Mouse (Mus musculus): Measurements from ENCODE around the gene Xlr3b. TPM values are rescaled to one million over a fixed set of nuclear protein-coding genes. Genes with fewer than 3 reads are reported as not detected.
"Not testable (repeated sequence)": the region's sequence is repeated elsewhere in the genome, so short reads cannot be mapped to it uniquely, and the experiment has no call there.

Xlr3b gene
- polyA plus RNA-seq (2014; fragmentation: Nextera tagmentation; extraction: Ambion mirVana), result 16.6 and 18.2 TPM in 2 replicates

DNA sequence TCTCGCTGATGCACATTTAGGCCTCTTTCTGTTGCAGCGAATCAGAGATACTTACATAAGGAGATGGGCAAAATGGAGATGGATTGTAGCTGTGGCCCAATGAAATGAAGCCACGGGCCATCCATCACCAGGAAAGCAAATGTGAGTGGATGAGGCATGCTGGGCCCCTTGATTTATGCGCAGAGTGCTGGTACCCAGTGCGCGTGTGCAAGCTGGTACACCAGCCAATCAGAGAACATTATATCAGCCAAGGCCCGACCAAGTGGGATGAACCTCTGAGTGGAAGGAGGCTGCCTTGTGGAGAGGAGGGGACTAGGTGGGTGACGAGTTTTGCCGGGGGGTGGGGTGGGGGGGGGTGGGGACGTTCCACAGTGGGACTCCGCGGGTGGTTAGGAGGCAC is at the start of gene Xlr3b:
Gene Xlr3b (plus strand): TSS at position 274 of the 400 bp plus-strand sequence.
- not testable (repeated sequence) for H3K4me3 ChIP-seq (ENCODE audit: low read depth, low read length); H3K36me3 ChIP-seq (ENCODE audit: control insufficient read depth, insufficient read depth, low read length); H3K4me2 ChIP-seq (ENCODE audit: low read depth); H3K9me3 ChIP-seq (ENCODE audit: control insufficient read depth, low read length); H3K4me1 ChIP-seq (ENCODE audit: control insufficient read depth, insufficient read depth, low read length); H3K9ac ChIP-seq (ENCODE audit: low read length); H3K27ac ChIP-seq (ENCODE audit: low read depth, low read length); ATAC-seq (ENCODE audit: insufficient read depth, low FRiP score, low TSS enrichment); H3K27me3 ChIP-seq (ENCODE audit: control insufficient read depth, insufficient read depth, low read length)
- peak; percentile 13 for DNase-seq (ENCODE audit: low spot score)
- WGBS, result 82% methylated on average over 10 of the region's 12 CpGs

- not testable (repeated sequence) for H3K4me1 ChIP-seq (ENCODE audit: control insufficient read depth, insufficient read depth, low read length); H3K4me3 ChIP-seq (ENCODE audit: low read depth, low read length); H3K27ac ChIP-seq (ENCODE audit: low read depth, low read length); ATAC-seq (ENCODE audit: insufficient read depth, low FRiP score, low TSS enrichment); H3K27me3 ChIP-seq (ENCODE audit: control insufficient read depth, insufficient read depth, low read length); H3K9me3 ChIP-seq (ENCODE audit: control insufficient read depth, low read length); DNase-seq (ENCODE audit: low spot score); H3K36me3 ChIP-seq (ENCODE audit: control insufficient read depth, insufficient read depth, low read length); H3K4me2 ChIP-seq (ENCODE audit: low read depth); H3K9ac ChIP-seq (ENCODE audit: low read length)
- no CpG with 5 or more reads among the region's 7 CpGs for WGBS
Observed at GRCm38 (mm10) chrX:73143218-73143618, 48.8 kb upstream of the Xlr3b start.

GRCm38 (mm10) chrX:73148496-73148895 is 43.5 kb upstream of the Xlr3b start, which contains the start of gene Xlr5b:
TSS of gene Xlr5b (plus strand) at chrX:73148796.
- H3K9me3 ChIP-seq (ENCODE audit: control insufficient read depth, low read length); H3K36me3 ChIP-seq (ENCODE audit: control insufficient read depth, insufficient read depth, low read length); H3K27ac ChIP-seq (ENCODE audit: low read depth, low read length); H3K27me3 ChIP-seq (ENCODE audit: control insufficient read depth, insufficient read depth, low read length); H3K4me1 ChIP-seq (ENCODE audit: control insufficient read depth, insufficient read depth, low read length); H3K4me3 ChIP-seq (ENCODE audit: low read depth, low read length); H3K9ac ChIP-seq (ENCODE audit: low read length); H3K4me2 ChIP-seq (ENCODE audit: low read depth); ATAC-seq (ENCODE audit: insufficient read depth, low FRiP score, low TSS enrichment); DNase-seq (ENCODE audit: low spot score): not testable (repeated sequence)
- WGBS, result no CpG with 5 or more reads among the region's 20 CpGs

DNA sequence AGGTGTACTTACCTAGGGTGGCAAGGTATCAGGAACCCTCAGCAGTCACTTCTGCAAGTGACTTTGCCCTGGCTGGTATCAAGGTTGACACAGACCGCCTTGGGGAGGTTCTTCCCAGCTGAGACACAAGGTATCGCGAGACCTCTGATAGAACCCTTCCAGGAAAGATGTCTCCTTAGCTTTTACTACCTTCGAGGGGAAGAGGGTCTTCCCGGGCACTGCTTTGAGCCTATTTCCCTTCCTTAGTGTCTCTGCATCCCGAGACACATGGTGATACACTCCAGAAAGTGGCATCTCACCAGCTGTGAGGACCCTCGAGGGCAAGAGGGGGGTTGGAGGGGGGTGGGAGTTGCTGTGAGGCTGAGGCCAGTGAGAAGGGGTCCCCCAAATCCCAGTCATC is 42.7 kb upstream of the Xlr3b start, which contains the start of gene DXBay18:
Gene DXBay18 (minus strand): TSS at position 101 of the 400 bp plus-strand sequence.
- not testable (repeated sequence) for H3K27me3 ChIP-seq (ENCODE audit: control insufficient read depth, insufficient read depth, low read length); H3K9ac ChIP-seq (ENCODE audit: low read length); H3K4me2 ChIP-seq (ENCODE audit: low read depth); H3K27ac ChIP-seq (ENCODE audit: low read depth, low read length); H3K36me3 ChIP-seq (ENCODE audit: control insufficient read depth, insufficient read depth, low read length); H3K9me3 ChIP-seq (ENCODE audit: control insufficient read depth, low read length); H3K4me1 ChIP-seq (ENCODE audit: control insufficient read depth, insufficient read depth, low read length); DNase-seq (ENCODE audit: low spot score); H3K4me3 ChIP-seq (ENCODE audit: low read depth, low read length); ATAC-seq (ENCODE audit: insufficient read depth, low FRiP score, low TSS enrichment)
- no CpG with 5 or more reads among the region's 7 CpGs for WGBS

GRCm38 (mm10) chrX:73176889-73177288 is 15.1 kb upstream of the Xlr3b start, which contains the start of gene Spin2d:
TSS of gene Spin2d (minus strand) at chrX:73176989.
- H3K27me3 ChIP-seq (ENCODE audit: control insufficient read depth, insufficient read depth, low read length); H3K27ac ChIP-seq (ENCODE audit: low read depth, low read length); H3K9me3 ChIP-seq (ENCODE audit: control insufficient read depth, low read length); H3K4me1 ChIP-seq (ENCODE audit: control insufficient read depth, insufficient read depth, low read length); H3K9ac ChIP-seq (ENCODE audit: low read length); H3K36me3 ChIP-seq (ENCODE audit: control insufficient read depth, insufficient read depth, low read length); H3K4me2 ChIP-seq (ENCODE audit: low read depth); ATAC-seq (ENCODE audit: insufficient read depth, low FRiP score, low TSS enrichment); DNase-seq (ENCODE audit: low spot score); H3K4me3 ChIP-seq (ENCODE audit: low read depth, low read length): not testable (repeated sequence)
- WGBS, result 100% methylated on average over 2 of the region's 15 CpGs

DNA sequence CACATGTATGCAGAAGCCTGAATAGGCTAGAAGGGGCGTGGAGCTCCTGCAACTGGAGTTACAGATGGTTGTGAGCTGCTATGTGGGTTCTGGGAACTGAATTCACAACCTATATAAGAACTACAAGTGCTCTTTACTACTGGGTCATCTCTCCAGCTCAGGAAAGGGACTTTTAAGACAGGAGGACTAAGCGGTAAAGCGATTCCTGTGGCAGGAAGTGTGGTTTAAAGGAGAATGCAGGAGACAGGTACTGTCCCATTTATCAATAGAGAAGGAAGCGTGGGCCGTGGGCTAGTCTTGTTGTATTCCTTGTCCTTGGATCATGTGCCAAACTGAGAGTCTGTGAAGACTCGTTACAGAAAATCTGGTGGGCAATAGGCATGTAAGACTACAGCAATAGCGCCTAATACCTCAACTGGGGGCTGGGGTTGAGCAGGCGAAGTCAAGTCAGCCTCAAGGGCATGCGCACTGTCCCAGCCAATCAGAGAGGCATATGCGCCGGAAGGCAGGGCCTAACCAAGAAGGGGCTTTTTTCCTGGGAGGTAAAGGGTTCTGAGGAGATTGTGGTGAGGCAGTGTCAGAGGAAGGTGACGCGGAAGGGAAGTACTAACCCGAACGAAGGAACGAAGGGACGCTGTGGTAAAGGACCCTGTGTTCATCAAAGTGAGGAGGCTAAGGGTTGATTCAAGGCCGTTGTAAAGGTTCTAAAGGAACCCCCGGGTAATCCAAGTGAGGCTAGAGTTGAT is 22.0 kb downstream of the Xlr3b start, which contains the start of gene Xlr4b:
Gene Xlr4b (plus strand): TSS at position 515 of the 746 bp plus-strand sequence.
- H3K9me3 ChIP-seq (ENCODE audit: control insufficient read depth, low read length); H3K27me3 ChIP-seq (ENCODE audit: control insufficient read depth, insufficient read depth, low read length); H3K4me1 ChIP-seq (ENCODE audit: control insufficient read depth, insufficient read depth, low read length); H3K9ac ChIP-seq (ENCODE audit: low read length); ATAC-seq (ENCODE audit: insufficient read depth, low FRiP score, low TSS enrichment); H3K4me3 ChIP-seq (ENCODE audit: low read depth, low read length); DNase-seq (ENCODE audit: low spot score); H3K4me2 ChIP-seq (ENCODE audit: low read depth); H3K27ac ChIP-seq (ENCODE audit: low read depth, low read length); H3K36me3 ChIP-seq (ENCODE audit: control insufficient read depth, insufficient read depth, low read length): not testable (repeated sequence)
- WGBS, result 82% methylated on average over 10 of the region's 19 CpGs

DNA sequence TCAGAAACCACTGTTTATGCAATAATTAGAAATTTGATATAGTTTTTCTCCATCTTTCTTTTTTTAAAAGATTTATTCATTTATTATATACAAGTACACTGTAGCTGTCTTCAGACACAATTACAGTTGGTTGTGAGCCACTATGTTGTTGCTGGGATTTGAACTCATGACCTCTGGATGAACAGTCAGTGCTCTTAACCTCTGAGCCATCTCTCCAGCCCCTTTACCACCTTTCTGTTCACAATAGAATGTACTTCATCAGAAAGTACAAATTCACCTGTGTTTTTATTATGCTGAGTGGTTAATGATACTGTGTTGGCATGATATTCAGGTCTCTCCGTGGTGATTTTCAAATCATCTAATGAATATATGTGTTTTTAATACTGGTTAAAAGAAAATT is 33.4 kb downstream of the Xlr3b start:
- Histone ChIP-seq H3K27me3 (ENCODE audit: control insufficient read depth, insufficient read depth, low read length) (no peaks in the 10 kb centered on the region), H3K36me3 (ENCODE audit: control insufficient read depth, insufficient read depth, low read length) (no peaks in the 10 kb centered on the region), H3K4me2 (ENCODE audit: low read depth) (no peak overlapping the region), H3K4me3 (ENCODE audit: low read depth, low read length) (no peak overlapping the region), H3K4me1 (ENCODE audit: control insufficient read depth, insufficient read depth, low read length) (no peaks in the 10 kb centered on the region), H3K27ac (ENCODE audit: low read depth, low read length) (no peak overlapping the region), H3K9ac (ENCODE audit: low read length) (no peak overlapping the region), H3K9me3 (ENCODE audit: control insufficient read depth, low read length) (no peaks in the 10 kb centered on the region)
- 51% methylated on average over 1 of the region's 1 CpGs for WGBS
- DNase-seq (ENCODE audit: low spot score) (no peak), ATAC-seq (ENCODE audit: insufficient read depth, low FRiP score, low TSS enrichment) (no peak)

GRCm38 (mm10) chrX:73227914-73228605 is 36.1 kb downstream of the Xlr3b start, which contains the start of gene F8a:
TSS of gene F8a (plus strand) at chrX:73228291.
- DNase-seq (ENCODE audit: low spot score), result peak; percentile 85
- H3K27me3 ChIP-seq (ENCODE audit: control insufficient read depth, insufficient read depth, low read length), result no peaks in the 10 kb centered on the region
- 12% methylated on average over 36 of the region's 39 CpGs for WGBS
- H3K4me2 ChIP-seq (ENCODE audit: low read depth), result peak within 1 kb of the TSS; percentile 77
- H3K36me3 ChIP-seq (ENCODE audit: control insufficient read depth, insufficient read depth, low read length), result no peaks in the 10 kb centered on the region
- no peaks in the 10 kb centered on the region for H3K9me3 ChIP-seq (ENCODE audit: control insufficient read depth, low read length)
- peak within 1 kb of the TSS; percentile 71 for H3K9ac ChIP-seq (ENCODE audit: low read length)
- H3K4me1 ChIP-seq (ENCODE audit: control insufficient read depth, insufficient read depth, low read length), result no peaks in the 10 kb centered on the region
- peak; percentile 97 for ATAC-seq (ENCODE audit: insufficient read depth, low FRiP score, low TSS enrichment)
- H3K4me3 ChIP-seq (ENCODE audit: low read depth, low read length), result peak within 1 kb of the TSS; percentile 61
- H3K27ac ChIP-seq (ENCODE audit: low read depth, low read length), result peak within 1 kb of the TSS; percentile 82

All from neural tube, embryonic 11.5 days (tissue).